Mouse (Mus musculus): ENCODE data around the gene Vmn1r93. TPM values are rescaled to one million over a fixed set of nuclear protein-coding genes. Genes with fewer than 3 reads are reported as not detected.

Vmn1r93 gene
- polyA plus RNA-seq (2014; fragmentation: Illumina TruSeq; extraction: RNeasy Lipid Tissue Mini Kit (QIAGEN cat#74804)): not detected

GRCm38 (mm10) chr7:20138988-20139387 is at the start of gene Vmn1r93:
Gene Vmn1r93 (minus strand): TSS chr7:20139088.

GRCm38 (mm10) chr7:20168277-20168676 is 29.4 kb upstream of the Vmn1r93 start, which contains the start of gene Vmn1r94:
Gene Vmn1r94 (minus strand): TSS chr7:20168377.

GRCm38 (mm10) chr7:20122479-20122878 is 16.4 kb downstream of the Vmn1r93 start, which contains the start of gene Gm16442:
Gene Gm16442 (minus strand): TSS chr7:20122579.

GRCm38 (mm10) chr7:20099380-20099779 is 39.5 kb downstream of the Vmn1r93 start, which contains the start of gene Vmn1r91:
Gene Vmn1r91 (plus strand): TSS chr7:20099680.

Other genes with a start within 250 kb of the Vmn1r93 start
- 34.4 TPM for gene Pvr, start 217.9 kb downstream of the Vmn1r93 start, polyA plus RNA-seq (2014; fragmentation: Illumina TruSeq; extraction: RNeasy Lipid Tissue Mini Kit (QIAGEN cat#74804))
- not detected for gene Igsf23, start 188.3 kb downstream of the Vmn1r93 start, polyA plus RNA-seq (2014; fragmentation: Illumina TruSeq; extraction: RNeasy Lipid Tissue Mini Kit (QIAGEN cat#74804))
- gene Ceacam20, start 173.7 kb downstream of the Vmn1r93 start, polyA plus RNA-seq (2014; fragmentation: Illumina TruSeq; extraction: RNeasy Lipid Tissue Mini Kit (QIAGEN cat#74804)): 1.00 TPM
- gene Nlrp9b, start 147.6 kb downstream of the Vmn1r93 start, polyA plus RNA-seq (2014; fragmentation: Illumina TruSeq; extraction: RNeasy Lipid Tissue Mini Kit (QIAGEN cat#74804)): 83.2 TPM
- gene Vmn1r91, start 39.4 kb downstream of the Vmn1r93 start, polyA plus RNA-seq (2014; fragmentation: Illumina TruSeq; extraction: RNeasy Lipid Tissue Mini Kit (QIAGEN cat#74804)): not detected
- gene Gm16442, start 16.5 kb downstream of the Vmn1r93 start, polyA plus RNA-seq (2014; fragmentation: Illumina TruSeq; extraction: RNeasy Lipid Tissue Mini Kit (QIAGEN cat#74804)): not detected
- not detected for gene Vmn1r94, start 29.3 kb upstream of the Vmn1r93 start, polyA plus RNA-seq (2014; fragmentation: Illumina TruSeq; extraction: RNeasy Lipid Tissue Mini Kit (QIAGEN cat#74804))
- gene Vmn1r95, start 54.6 kb upstream of the Vmn1r93 start, polyA plus RNA-seq (2014; fragmentation: Illumina TruSeq; extraction: RNeasy Lipid Tissue Mini Kit (QIAGEN cat#74804)): not detected
- gene Gm6164, start 66.5 kb upstream of the Vmn1r93 start, polyA plus RNA-seq (2014; fragmentation: Illumina TruSeq; extraction: RNeasy Lipid Tissue Mini Kit (QIAGEN cat#74804)): not detected
- not detected for gene Gm4498, start 94.7 kb upstream of the Vmn1r93 start, polyA plus RNA-seq (2014; fragmentation: Illumina TruSeq; extraction: RNeasy Lipid Tissue Mini Kit (QIAGEN cat#74804))
- gene Gm5890, start 123.7 kb upstream of the Vmn1r93 start, polyA plus RNA-seq (2014; fragmentation: Illumina TruSeq; extraction: RNeasy Lipid Tissue Mini Kit (QIAGEN cat#74804)): not detected
- gene Gm4133, start 195.0 kb upstream of the Vmn1r93 start, polyA plus RNA-seq (2014; fragmentation: Illumina TruSeq; extraction: RNeasy Lipid Tissue Mini Kit (QIAGEN cat#74804)): not detected
- not detected for gene Gm5728, start 236.3 kb upstream of the Vmn1r93 start, polyA plus RNA-seq (2014; fragmentation: Illumina TruSeq; extraction: RNeasy Lipid Tissue Mini Kit (QIAGEN cat#74804))